Mouse (Mus musculus) heart, postnatal 0 days (tissue): Measurements from ENCODE around the gene Znrf2.

Experiments
- CTCF ChIP-seq: IDR thresholded peaks from 2 replicates; pipeline ENCODE4 v1.5.1; 2016; ENCODE audit warnings: antibody characterized with exemption, control low read depth, low read depth
- EP300 ChIP-seq: IDR thresholded peaks from 2 replicates; pipeline ENCODE4 v1.6.1; 2016; ENCODE audit warnings: antibody characterized with exemption, low read depth

GRCm38 (mm10) chr6:54873029-54873428, 56.3 kb downstream of the Znrf2 start:
- no peak for TF ChIP-seq CTCF
- TF ChIP-seq EP300: no peak
